Mouse (Mus musculus): ENCODE measurements around the gene Gnl2. TPM values are rescaled to one million over a fixed set of nuclear protein-coding genes. Genes with fewer than 3 reads are reported as not detected.

Gnl2 gene
- polyA plus RNA-seq, 1 experiment from 2014 or later, result 91.2 TPM

GRCm38 (mm10) chr4:125058033-125058432 lies 41.6 kb downstream of the Gnl2 start:
- H3K4me2 ChIP-seq (replicated peaks; ENCODE audit: low read depth, low read length), result no peak overlapping the region
- H3K4me1 ChIP-seq (replicated peaks; ENCODE audit: control insufficient read depth, insufficient read depth, low read length), result no peaks in the 10 kb centered on the region
- no peak for ATAC-seq (ENCODE audit: low FRiP score)
- DNase-seq (ENCODE audit: low spot score), result no peak
- no peak overlapping the region for H3K27ac ChIP-seq (ENCODE audit: low read depth, low read length)
- no peak overlapping the region for H3K9ac ChIP-seq (ENCODE audit: low read depth, low read length)
- 0 out of 2 replicates have a peak, but pooled peaks cover 9% of the 10 kb centered on the region for H3K36me3 ChIP-seq (ENCODE audit: control insufficient read depth, insufficient read depth, low read length)
- H3K9me3 ChIP-seq (ENCODE audit: control insufficient read depth, low read length), result no peaks in the 10 kb centered on the region
- WGBS, result 65% methylated on average over 5 of the region's 5 CpGs
- no peak overlapping the region for H3K4me3 ChIP-seq (ENCODE audit: low read depth, low read length)
- no peaks in the 10 kb centered on the region for H3K27me3 ChIP-seq (ENCODE audit: control insufficient read depth, insufficient read depth, low read length)

- Histone ChIP-seq H3K27ac (ENCODE audit: low read depth, low read length) (no peak overlapping the region), H3K36me3 (ENCODE audit: control insufficient read depth, insufficient read depth, low read length) (0 out of 2 replicates have a peak, but pooled peaks cover 9% of the 10 kb centered on the region), H3K4me1 (replicated peaks; ENCODE audit: control insufficient read depth, insufficient read depth, low read length) (no peaks in the 10 kb centered on the region), H3K4me2 (replicated peaks; ENCODE audit: low read depth, low read length) (peak overlapping the region; percentile 23), H3K4me3 (ENCODE audit: low read depth, low read length) (no peak overlapping the region), H3K9ac (ENCODE audit: low read depth, low read length) (0 out of 2 replicates have a peak overlapping the region, but pooled peaks have one; percentile 31), H3K9me3 (ENCODE audit: control insufficient read depth, low read length) (no peaks in the 10 kb centered on the region), H3K27me3 (ENCODE audit: control insufficient read depth, insufficient read depth, low read length) (no peaks in the 10 kb centered on the region)
- WGBS, result 1% methylated on average over 8 of the region's 8 CpGs
- ATAC-seq (ENCODE audit: low FRiP score), result peak; percentile 70; the same call in 1 of the 2 replicates
- DNase-seq (ENCODE audit: low spot score), result peak; percentile 78
Measured at GRCm38 (mm10) chr4:125059025-125059424, 42.6 kb downstream of the Gnl2 start.

- Histone ChIP-seq H3K4me2 (replicated peaks; ENCODE audit: low read depth, low read length) (no peak overlapping the region), H3K4me1 (replicated peaks; ENCODE audit: control insufficient read depth, insufficient read depth, low read length) (peaks cover 8% of the 10 kb centered on the region), H3K27ac (ENCODE audit: low read depth, low read length) (no peak overlapping the region), H3K36me3 (ENCODE audit: control insufficient read depth, insufficient read depth, low read length) (no peaks in the 10 kb centered on the region), H3K27me3 (ENCODE audit: control insufficient read depth, insufficient read depth, low read length) (no peaks in the 10 kb centered on the region), H3K9ac (ENCODE audit: low read depth, low read length) (no peak overlapping the region), H3K9me3 (ENCODE audit: control insufficient read depth, low read length) (no peaks in the 10 kb centered on the region), H3K4me3 (ENCODE audit: low read depth, low read length) (no peak overlapping the region)
- ATAC-seq (ENCODE audit: low FRiP score) (no peak), DNase-seq (ENCODE audit: low spot score) (no peak)
- WGBS, result 83% methylated on average over 8 of the region's 8 CpGs
Measured at GRCm38 (mm10) chr4:125063829-125064228, 47.4 kb downstream of the Gnl2 start.

GRCm38 (mm10) chr4:125065517-125066307 lies 49.3 kb downstream of the Gnl2 start, which contains the start of gene Dnali1:
TSS of gene Dnali1 (minus strand) at chr4:125065703.
- Histone ChIP-seq H3K27me3 (ENCODE audit: control insufficient read depth, insufficient read depth, low read length) (no peaks in the 10 kb centered on the region), H3K9ac (ENCODE audit: low read depth, low read length) (peak within 1 kb of the TSS; percentile 77), H3K4me3 (ENCODE audit: low read depth, low read length) (peak within 1 kb of the TSS; percentile 85), H3K4me2 (replicated peaks; ENCODE audit: low read depth, low read length) (peak within 1 kb of the TSS; percentile 60), H3K4me1 (replicated peaks; ENCODE audit: control insufficient read depth, insufficient read depth, low read length) (peaks cover 8% of the 10 kb centered on the region), H3K27ac (ENCODE audit: low read depth, low read length) (no peak within 1 kb of the TSS), H3K36me3 (ENCODE audit: control insufficient read depth, insufficient read depth, low read length) (0 out of 2 replicates have a peak, but pooled peaks cover 4% of the 10 kb centered on the region), H3K9me3 (ENCODE audit: control insufficient read depth, low read length) (no peaks in the 10 kb centered on the region)
- ATAC-seq (ENCODE audit: low FRiP score), result peak; percentile 59
- 5% methylated on average over 26 of the region's 26 CpGs for WGBS
- peak; percentile 74 for DNase-seq (ENCODE audit: low spot score)

- no peaks in the 10 kb centered on the region for H3K9me3 ChIP-seq (ENCODE audit: control insufficient read depth, low read length)
- peak within 1 kb of the TSS; percentile 77 for H3K9ac ChIP-seq (ENCODE audit: low read depth, low read length)
- H3K27ac ChIP-seq (ENCODE audit: low read depth, low read length), result no peak within 1 kb of the TSS
Measured at GRCm38 (mm10) chr4:125066490-125067370, 50.3 kb downstream of the Gnl2 start, which contains the start of gene Snip1. TSS of gene Snip1 (plus strand) at chr4:125066672.

GRCm38 (mm10) chr4:125077700-125078099 lies 61.3 kb downstream of the Gnl2 start:
- H3K4me3 ChIP-seq (ENCODE audit: low read depth, low read length), result no peak overlapping the region
- H3K4me1 ChIP-seq (replicated peaks; ENCODE audit: control insufficient read depth, insufficient read depth, low read length), result no peaks in the 10 kb centered on the region
- H3K9me3 ChIP-seq (ENCODE audit: control insufficient read depth, low read length), result no peaks in the 10 kb centered on the region
- ATAC-seq (ENCODE audit: low FRiP score), result no peak
- WGBS, result 96% methylated on average over 2 of the region's 2 CpGs
- no peak overlapping the region for H3K4me2 ChIP-seq (replicated peaks; ENCODE audit: low read depth, low read length)
- H3K9ac ChIP-seq (ENCODE audit: low read depth, low read length), result no peak overlapping the region
- H3K27me3 ChIP-seq (ENCODE audit: control insufficient read depth, insufficient read depth, low read length), result no peaks in the 10 kb centered on the region
- peaks cover 2% of the 10 kb centered on the region; the same call in 1 of the 2 replicates for H3K36me3 ChIP-seq (ENCODE audit: control insufficient read depth, insufficient read depth, low read length)
- no peak for DNase-seq (ENCODE audit: low spot score)
- H3K27ac ChIP-seq (ENCODE audit: low read depth, low read length), result no peak overlapping the region

More at GRCm38 (mm10) chr4:125066490-125067370, 50.3 kb downstream of the Gnl2 start, which contains the start of gene Snip1:
- H3K27me3 ChIP-seq (ENCODE audit: control insufficient read depth, insufficient read depth, low read length), result no peaks in the 10 kb centered on the region
- DNase-seq (ENCODE audit: low spot score) (peak; percentile 97), ATAC-seq (ENCODE audit: low FRiP score) (peak; percentile 91)
- peaks cover 8% of the 10 kb centered on the region for H3K4me1 ChIP-seq (replicated peaks; ENCODE audit: control insufficient read depth, insufficient read depth, low read length)
- peak within 1 kb of the TSS; percentile 85 for H3K4me3 ChIP-seq (ENCODE audit: low read depth, low read length)
- 0 out of 2 replicates have a peak, but pooled peaks cover 6% of the 10 kb centered on the region for H3K36me3 ChIP-seq (ENCODE audit: control insufficient read depth, insufficient read depth, low read length)
- H3K4me2 ChIP-seq (replicated peaks; ENCODE audit: low read depth, low read length), result peak within 1 kb of the TSS; percentile 66
- WGBS, result under 1% methylated on average over 61 of the region's 78 CpGs

- WGBS, result 93% methylated on average over 2 of the region's 2 CpGs
- no peak for DNase-seq (ENCODE audit: low spot score)
- Histone ChIP-seq H3K36me3 (ENCODE audit: control insufficient read depth, insufficient read depth, low read length) (no peaks in the 10 kb centered on the region; the same call in 1 of the 2 replicates), H3K27me3 (ENCODE audit: control insufficient read depth, insufficient read depth, low read length) (no peaks in the 10 kb centered on the region), H3K27ac (ENCODE audit: low read depth, low read length) (no peak overlapping the region), H3K9ac (ENCODE audit: low read depth, low read length) (no peak overlapping the region), H3K4me2 (replicated peaks; ENCODE audit: low read depth, low read length) (no peak overlapping the region), H3K9me3 (ENCODE audit: control insufficient read depth, low read length) (no peaks in the 10 kb centered on the region), H3K4me1 (replicated peaks; ENCODE audit: control insufficient read depth, insufficient read depth, low read length) (no peaks in the 10 kb centered on the region), H3K4me3 (ENCODE audit: low read depth, low read length) (no peak overlapping the region)
- ATAC-seq (ENCODE audit: low FRiP score), result no peak
Measured at GRCm38 (mm10) chr4:125078698-125079097, 62.3 kb downstream of the Gnl2 start.

Measured in hindbrain, embryonic 11.5 days (tissue).